27 mouse cellular contexts compared by ENCODE assay signal in the genomic region with DNA sequence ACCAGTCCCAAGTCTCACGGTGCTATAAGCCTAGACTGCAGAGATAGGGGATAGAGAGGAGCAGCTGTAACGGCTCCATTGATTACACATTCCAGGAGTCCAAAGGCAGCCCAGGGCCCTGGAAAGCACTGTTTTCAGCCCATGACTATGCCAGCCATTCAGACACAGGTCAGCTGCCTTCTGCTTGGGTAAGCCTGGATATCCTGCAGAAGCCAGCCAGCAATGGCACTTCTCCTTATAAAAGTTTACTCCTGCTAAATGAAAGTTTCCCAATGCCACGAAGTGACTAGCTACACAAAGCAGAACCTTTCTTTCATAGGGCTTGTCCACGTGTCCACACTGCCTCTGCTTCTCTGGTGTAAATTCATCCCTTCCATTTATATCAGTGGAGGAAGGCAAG. TPM values are rescaled to one million over a fixed set of nuclear protein-coding genes. Genes with fewer than 3 reads are reported as not detected.
DNase-seq lines count a peak whose midpoint lies in the region.
"Had no signal": no experiment of that assay in that cellular context is flagged by ENCODE, and none has a peak within 500 bp of the region (broad histone marks: within the 10 kb centered on the region; RNA-seq: fewer than 3 reads in every experiment).

No protein-coding gene starts in this region.

- H3K4me3 ChIP-seq in heart, embryonic 10.5 days = no peak overlapping the region
- H3K4me3 ChIP-seq: forebrain, embryonic 13.5 days; hindbrain, embryonic 13.5 days; limb, embryonic 15.5 days; megakaryocyte, embryonic 14.5 days; midbrain, embryonic 12.5 days; myocyte; neural tube, embryonic 12.5 days had no signal

- intact Hi-C loops in heart, postnatal 14 days (cut with DNase I) = no loop called here

- no peak overlapping the region for H3K27ac ChIP-seq in heart, embryonic 10.5 days
- H3K27ac ChIP-seq: forebrain, embryonic 13.5 days; hindbrain, embryonic 13.5 days; kidney, postnatal 0 days; limb, embryonic 15.5 days; midbrain, embryonic 12.5 days; neural tube, embryonic 12.5 days had no signal

- peaks cover 16% of the 10 kb centered on the region; the same call in 1 of the 2 replicates for H3K36me3 ChIP-seq in heart, embryonic 10.5 days
- H3K36me3 ChIP-seq: midbrain, embryonic 12.5 days had no signal

- no peaks in the 10 kb centered on the region for H3K27me3 ChIP-seq in heart, embryonic 10.5 days (ENCODE audit: insufficient read depth, poor library complexity, severe bottlenecking)
- H3K27me3 ChIP-seq: forebrain, embryonic 13.5 days; hindbrain, embryonic 13.5 days; limb, embryonic 15.5 days; megakaryocyte, embryonic 14.5 days; midbrain, embryonic 12.5 days; neural tube, embryonic 12.5 days had no signal

- H3K4me1 ChIP-seq in heart, embryonic 10.5 days = peaks cover 1% of the 10 kb centered on the region; the same call in 1 of the 2 replicates
- H3K4me1 ChIP-seq: forebrain, embryonic 13.5 days; midbrain, embryonic 12.5 days; neural tube, embryonic 12.5 days had no signal

- 74% methylated on average over 4 of the region's 4 CpGs for WGBS in heart, embryonic 10.5 days

- DNase-seq in heart, embryonic 10.5 days (ENCODE audit: low spot score) = peak; percentile 53
- DNase-seq in heart, postnatal 14 days = no peak
- DNase-seq in lung, postnatal 4 days = peak; percentile 6 to 24
- DNase-seq in lung, postnatal 14 days = no peak
- peak; percentile 34 for DNase-seq in thymus, postnatal 4 days
- no peak for DNase-seq in thymus, adult 18-20 months
- no peak for DNase-seq in left cerebral cortex, adult 11 months (ENCODE audit: low spot score)
- DNase-seq: adrenal gland, postnatal 14 days; cerebellum, adult 11 months; cerebellum, adult 9-10 months; cerebellum, postnatal 36 days; gastrocnemius, postnatal 25 days; heart, postnatal 4 days; kidney, adult 8-10 months; kidney, postnatal 4 days; left cerebral cortex, postnatal 4 days; right cerebral cortex, adult 18-20 months; spleen, adult 18-20 months had no signal

- no peaks in the 10 kb centered on the region for H3K9me3 ChIP-seq in heart, embryonic 10.5 days
- H3K9me3 ChIP-seq: forebrain, embryonic 13.5 days; G1E; hindbrain, embryonic 13.5 days; limb, embryonic 15.5 days; megakaryocyte, embryonic 14.5 days; midbrain, embryonic 12.5 days; neural tube, embryonic 12.5 days had no signal

RNA-seq across cellular contexts. Expression of a gene that starts 7.9 kb away (rescaled TPM):
- 25.8 and 29.1 TPM in 2 replicates for polyA plus RNA-seq in heart, embryonic 10.5 days (2016; fragmentation: Nextera tagmentation; extraction: Ambion mirVana)
- 10 to 100 TPM; 23.4 to 23.9 TPM for total RNA-seq in heart, postnatal 14 days (2021)

Comparison
In these comparisons a context has a peak if more than half of its experiments do, and no peak if none do; other contexts are left out.
1. DNase-seq: peak in heart, embryonic 10.5 days (single experiment), lung, postnatal 4 days (2 of 2) and thymus, postnatal 4 days (single experiment); none in heart, postnatal 14 days (0 of 2), lung, postnatal 14 days (single experiment), thymus, adult 18-20 months (0 of 2) and left cerebral cortex, adult 11 months (single experiment).